Mouse (Mus musculus): Measurements from ENCODE around the gene Ykt6. TPM values are rescaled to one million over a fixed set of nuclear protein-coding genes. Genes with fewer than 3 reads are reported as not detected.

Ykt6 gene
- polyA plus RNA-seq, 1 experiment from 2014 or later: 19.3 TPM

GRCm38 (mm10) chr11:5915429-5916177 lies 39.9 kb upstream of the Ykt6 start:
- ATAC-seq (replicated peaks; ENCODE audit: insufficient number of reproducible peaks, low FRiP score, low TSS enrichment): no peak

DNA sequence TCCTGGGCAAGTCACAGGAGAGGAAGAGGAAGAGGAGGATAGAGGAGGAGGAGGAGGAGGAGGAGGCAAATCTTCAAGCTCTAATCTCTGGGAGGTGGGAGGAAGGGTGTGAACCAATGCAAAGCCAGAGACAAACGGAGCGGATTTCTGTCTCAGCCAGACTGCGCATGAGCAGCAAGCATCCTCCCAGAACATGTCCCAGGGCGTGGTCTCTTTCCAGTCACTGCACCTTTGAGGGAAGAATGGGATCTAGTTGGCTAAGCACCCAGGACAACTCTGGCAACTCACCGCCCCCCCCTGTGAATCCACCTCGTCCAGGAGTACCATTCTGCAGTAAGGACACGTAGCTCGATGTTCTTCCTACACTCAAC lies 39.3 kb upstream of the Ykt6 start:
- no peak for ATAC-seq (replicated peaks; ENCODE audit: insufficient number of reproducible peaks, low FRiP score, low TSS enrichment)
- Histone ChIP-seq H3K9me3 (replicated peaks; ENCODE audit: control insufficient read depth, low read length) (no peaks in the 10 kb centered on the region), H3K36me3 (ENCODE audit: control insufficient read depth, insufficient read depth, low read length) (no peaks in the 10 kb centered on the region), H3K4me3 (ENCODE audit: low read depth, low read length) (no peak overlapping the region), H3K4me2 (no peak overlapping the region), H3K27ac (ENCODE audit: low read depth, low read length) (no peak overlapping the region), H3K4me1 (ENCODE audit: control insufficient read depth, insufficient read depth, low read length) (peaks cover 4% of the 10 kb centered on the region; the same call in 1 of the 2 replicates), H3K27me3 (ENCODE audit: control insufficient read depth, insufficient read depth, low read length) (no peaks in the 10 kb centered on the region), H3K9ac (ENCODE audit: low read depth, low read length) (no peak overlapping the region)
- WGBS (ENCODE audit: insufficient replicate concordance): 65% methylated on average over 8 of the region's 8 CpGs

More at GRCm38 (mm10) chr11:5915429-5916177, 39.9 kb upstream of the Ykt6 start:
- H3K4me3 ChIP-seq (ENCODE audit: low read depth, low read length): no peak overlapping the region
- H3K27me3 ChIP-seq (ENCODE audit: control insufficient read depth, insufficient read depth, low read length): no peaks in the 10 kb centered on the region
- H3K27ac ChIP-seq (ENCODE audit: low read depth, low read length): no peak overlapping the region
- peaks cover 4% of the 10 kb centered on the region; the same call in 1 of the 2 replicates for H3K4me1 ChIP-seq (ENCODE audit: control insufficient read depth, insufficient read depth, low read length)
- H3K36me3 ChIP-seq (ENCODE audit: control insufficient read depth, insufficient read depth, low read length): no peaks in the 10 kb centered on the region
- no peak overlapping the region for H3K9ac ChIP-seq (ENCODE audit: low read depth, low read length)
- H3K4me2 ChIP-seq: no peak overlapping the region
- H3K9me3 ChIP-seq (replicated peaks; ENCODE audit: control insufficient read depth, low read length): no peaks in the 10 kb centered on the region
- 66% methylated on average over 5 of the region's 5 CpGs for WGBS (ENCODE audit: insufficient replicate concordance)

DNA sequence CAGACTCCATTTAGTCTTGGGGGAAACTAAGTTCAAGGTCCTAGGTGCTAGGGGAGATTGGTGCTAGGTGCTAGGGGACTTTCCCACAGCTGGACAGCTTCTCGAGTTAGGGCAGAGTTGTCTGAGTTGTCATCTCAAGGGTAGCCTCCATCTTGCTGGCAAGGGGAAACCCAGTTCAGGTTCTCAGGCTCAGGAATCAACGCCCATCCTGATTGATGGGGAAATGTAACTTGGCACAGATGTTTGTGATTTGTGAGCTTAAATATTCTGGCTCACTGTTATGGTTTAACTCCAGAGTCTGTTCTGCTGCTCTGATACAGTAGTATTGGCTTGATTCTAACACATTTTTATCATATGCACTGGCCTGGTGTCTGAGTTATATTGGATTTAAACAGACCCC lies 37.4 kb upstream of the Ykt6 start:
- WGBS (ENCODE audit: insufficient replicate concordance): 76% methylated on average over 2 of the region's 2 CpGs
- H3K4me3 ChIP-seq (ENCODE audit: low read depth, low read length): no peak overlapping the region
- H3K4me1 ChIP-seq (ENCODE audit: control insufficient read depth, insufficient read depth, low read length): peaks cover 4% of the 10 kb centered on the region; the same call in 1 of the 2 replicates
- H3K27me3 ChIP-seq (ENCODE audit: control insufficient read depth, insufficient read depth, low read length): no peaks in the 10 kb centered on the region
- ATAC-seq (replicated peaks; ENCODE audit: insufficient number of reproducible peaks, low FRiP score, low TSS enrichment): no peak
- no peak overlapping the region for H3K9ac ChIP-seq (ENCODE audit: low read depth, low read length)
- H3K27ac ChIP-seq (ENCODE audit: low read depth, low read length): no peak overlapping the region
- no peaks in the 10 kb centered on the region for H3K36me3 ChIP-seq (ENCODE audit: control insufficient read depth, insufficient read depth, low read length)
- no peak overlapping the region for H3K4me2 ChIP-seq
- H3K9me3 ChIP-seq (replicated peaks; ENCODE audit: control insufficient read depth, low read length): no peaks in the 10 kb centered on the region

GRCm38 (mm10) chr11:5919606-5920005 lies 35.9 kb upstream of the Ykt6 start:
- Histone ChIP-seq H3K4me1 (ENCODE audit: control insufficient read depth, insufficient read depth, low read length) (peaks cover 4% of the 10 kb centered on the region; the same call in 1 of the 2 replicates), H3K27me3 (ENCODE audit: control insufficient read depth, insufficient read depth, low read length) (no peaks in the 10 kb centered on the region), H3K4me3 (ENCODE audit: low read depth, low read length) (no peak overlapping the region), H3K9ac (ENCODE audit: low read depth, low read length) (no peak overlapping the region), H3K9me3 (replicated peaks; ENCODE audit: control insufficient read depth, low read length) (no peaks in the 10 kb centered on the region), H3K4me2 (no peak overlapping the region), H3K27ac (ENCODE audit: low read depth, low read length) (no peak overlapping the region), H3K36me3 (ENCODE audit: control insufficient read depth, insufficient read depth, low read length) (no peaks in the 10 kb centered on the region)
- 91% methylated on average over 4 of the region's 4 CpGs for WGBS (ENCODE audit: insufficient replicate concordance)
- ATAC-seq (replicated peaks; ENCODE audit: insufficient number of reproducible peaks, low FRiP score, low TSS enrichment): no peak

DNA sequence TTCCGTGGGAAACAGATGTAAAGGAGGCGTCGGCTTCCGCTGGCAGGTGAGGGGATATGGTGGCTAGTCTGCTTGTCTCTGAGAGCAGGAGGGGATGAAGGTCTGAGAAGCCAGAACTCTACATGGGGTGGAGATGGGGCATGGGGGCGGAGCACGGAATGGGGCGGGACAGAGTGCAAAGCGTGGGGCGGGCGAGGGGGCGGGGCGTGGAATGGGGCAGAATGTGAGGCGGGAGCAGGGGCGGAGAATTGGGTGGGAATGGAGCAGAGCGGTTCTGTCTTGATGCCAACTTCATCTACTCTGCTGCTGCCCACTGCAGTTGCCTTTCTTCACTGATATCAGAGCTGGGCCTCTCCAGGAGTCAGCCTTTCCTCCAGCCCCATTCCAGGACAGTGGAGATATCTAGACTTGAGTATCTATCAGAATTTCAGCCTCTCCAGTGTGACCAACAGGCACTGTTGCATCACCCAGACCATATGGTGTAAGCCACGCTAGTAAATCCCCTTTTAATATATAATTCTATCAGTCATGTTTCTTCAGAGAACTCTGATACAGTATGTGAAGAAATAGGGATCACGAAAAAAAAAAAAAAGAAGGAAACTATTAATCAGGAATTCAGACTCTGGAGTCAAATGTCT lies 35.1 kb upstream of the Ykt6 start:
- Histone ChIP-seq H3K9me3 (replicated peaks; ENCODE audit: control insufficient read depth, low read length) (no peaks in the 10 kb centered on the region), H3K27ac (ENCODE audit: low read depth, low read length) (no peak overlapping the region), H3K36me3 (ENCODE audit: control insufficient read depth, insufficient read depth, low read length) (no peaks in the 10 kb centered on the region), H3K4me2 (peak overlapping the region; percentile 14; the same call in 1 of the 2 replicates), H3K4me3 (ENCODE audit: low read depth, low read length) (no peak overlapping the region), H3K4me1 (ENCODE audit: control insufficient read depth, insufficient read depth, low read length) (peaks cover 4% of the 10 kb centered on the region; the same call in 1 of the 2 replicates), H3K27me3 (ENCODE audit: control insufficient read depth, insufficient read depth, low read length) (no peaks in the 10 kb centered on the region), H3K9ac (ENCODE audit: low read depth, low read length) (no peak overlapping the region)
- WGBS (ENCODE audit: insufficient replicate concordance): 34% methylated on average over 15 of the region's 17 CpGs
- no peak for ATAC-seq (replicated peaks; ENCODE audit: insufficient number of reproducible peaks, low FRiP score, low TSS enrichment)

DNA sequence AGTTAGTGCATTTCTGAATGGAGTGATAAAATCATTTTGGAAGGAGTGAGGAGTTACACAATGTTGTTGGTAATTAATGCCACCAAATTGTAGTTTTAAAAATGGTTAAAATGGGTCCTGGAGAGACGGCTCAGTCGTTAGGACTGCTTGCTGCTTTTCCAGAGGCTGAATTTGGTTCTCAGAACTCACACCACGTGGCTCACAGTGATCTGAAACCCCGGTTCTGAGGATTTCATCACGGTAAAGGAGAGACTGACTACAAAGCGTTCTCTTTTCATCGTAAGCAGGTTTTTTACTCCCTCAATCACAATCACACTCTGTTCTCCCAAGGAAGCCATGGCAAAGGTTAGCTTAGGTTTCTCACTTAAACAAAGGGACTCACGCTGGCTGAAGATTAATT lies 30.8 kb upstream of the Ykt6 start:
- no peak for ATAC-seq (replicated peaks; ENCODE audit: insufficient number of reproducible peaks, low FRiP score, low TSS enrichment)

DNA sequence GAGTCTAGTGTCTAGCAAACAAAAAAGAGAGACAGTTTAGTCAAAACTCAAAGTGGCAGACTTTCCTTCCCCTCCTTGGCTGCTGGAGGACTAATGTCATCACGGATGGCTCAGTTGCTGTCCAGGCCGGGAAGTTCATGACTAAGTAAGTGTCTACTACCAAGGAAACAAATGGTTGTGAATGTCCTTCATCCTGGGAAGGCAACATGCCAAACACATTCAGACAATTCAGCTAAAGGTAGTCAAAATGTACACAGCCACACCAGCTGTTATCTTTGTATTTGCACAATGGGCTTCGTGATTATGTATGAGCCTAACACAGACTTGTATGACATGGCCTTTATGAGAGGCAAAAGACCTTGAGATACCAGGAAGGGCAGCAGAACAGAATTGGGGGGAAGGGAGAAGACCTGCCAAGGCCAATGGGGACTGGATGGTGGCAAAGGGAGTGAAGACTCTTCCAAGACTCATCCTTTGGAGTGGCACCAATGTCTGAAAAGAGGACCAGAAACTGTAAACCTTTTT lies 28.7 kb upstream of the Ykt6 start:
- H3K9ac ChIP-seq (ENCODE audit: low read depth, low read length): no peak overlapping the region
- no peaks in the 10 kb centered on the region for H3K36me3 ChIP-seq (ENCODE audit: control insufficient read depth, insufficient read depth, low read length)
- 80% methylated on average over 3 of the region's 3 CpGs for WGBS (ENCODE audit: insufficient replicate concordance)
- no peak overlapping the region for H3K4me2 ChIP-seq
- H3K9me3 ChIP-seq (replicated peaks; ENCODE audit: control insufficient read depth, low read length): no peaks in the 10 kb centered on the region
- ATAC-seq (replicated peaks; ENCODE audit: insufficient number of reproducible peaks, low FRiP score, low TSS enrichment): no peak
- no peak overlapping the region for H3K27ac ChIP-seq (ENCODE audit: low read depth, low read length)
- H3K27me3 ChIP-seq (ENCODE audit: control insufficient read depth, insufficient read depth, low read length): no peaks in the 10 kb centered on the region
- H3K4me3 ChIP-seq (ENCODE audit: low read depth, low read length): no peak overlapping the region
- H3K4me1 ChIP-seq (ENCODE audit: control insufficient read depth, insufficient read depth, low read length): no peaks in the 10 kb centered on the region

More for the DNA sequence above, 30.8 kb upstream of the Ykt6 start:
- Histone ChIP-seq H3K27ac (ENCODE audit: low read depth, low read length) (no peak overlapping the region), H3K4me2 (no peak overlapping the region), H3K36me3 (ENCODE audit: control insufficient read depth, insufficient read depth, low read length) (no peaks in the 10 kb centered on the region), H3K4me3 (ENCODE audit: low read depth, low read length) (no peak overlapping the region), H3K4me1 (ENCODE audit: control insufficient read depth, insufficient read depth, low read length) (peaks cover 4% of the 10 kb centered on the region; the same call in 1 of the 2 replicates), H3K9ac (ENCODE audit: low read depth, low read length) (no peak overlapping the region), H3K9me3 (replicated peaks; ENCODE audit: control insufficient read depth, low read length) (no peaks in the 10 kb centered on the region), H3K27me3 (ENCODE audit: control insufficient read depth, insufficient read depth, low read length) (no peaks in the 10 kb centered on the region)
- 62% methylated on average over 8 of the region's 8 CpGs for WGBS (ENCODE audit: insufficient replicate concordance)

DNA sequence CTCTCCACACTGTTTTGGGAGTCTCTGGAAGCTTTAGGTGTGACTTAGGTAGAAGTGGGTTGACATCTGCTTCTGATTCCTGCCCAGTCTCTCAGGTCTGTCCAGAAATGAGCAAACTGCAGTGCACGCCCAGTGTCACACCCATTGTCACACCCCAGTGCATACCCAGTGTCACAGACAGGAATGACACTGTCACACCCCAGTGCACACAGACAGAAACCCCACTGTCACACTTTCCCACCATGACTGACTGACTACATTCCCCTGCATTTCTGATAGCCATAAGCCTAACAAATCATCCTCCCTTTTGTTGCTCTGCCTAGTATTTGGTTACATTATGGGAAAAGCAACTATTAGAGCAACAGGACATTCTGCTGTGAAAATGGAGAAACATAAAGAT lies 24.9 kb upstream of the Ykt6 start:
- WGBS (ENCODE audit: insufficient replicate concordance): 85% methylated on average over 1 of the region's 1 CpGs
- no peak overlapping the region for H3K4me2 ChIP-seq
- ATAC-seq (replicated peaks; ENCODE audit: insufficient number of reproducible peaks, low FRiP score, low TSS enrichment): no peak

More for the DNA sequence above, 24.9 kb upstream of the Ykt6 start:
- H3K4me1 ChIP-seq (ENCODE audit: control insufficient read depth, insufficient read depth, low read length): no peaks in the 10 kb centered on the region
- H3K36me3 ChIP-seq (ENCODE audit: control insufficient read depth, insufficient read depth, low read length): no peaks in the 10 kb centered on the region
- no peaks in the 10 kb centered on the region for H3K27me3 ChIP-seq (ENCODE audit: control insufficient read depth, insufficient read depth, low read length)
- no peaks in the 10 kb centered on the region for H3K9me3 ChIP-seq (replicated peaks; ENCODE audit: control insufficient read depth, low read length)
- H3K4me3 ChIP-seq (ENCODE audit: low read depth, low read length): no peak overlapping the region
- H3K27ac ChIP-seq (ENCODE audit: low read depth, low read length): no peak overlapping the region
- H3K9ac ChIP-seq (ENCODE audit: low read depth, low read length): no peak overlapping the region
